24 mouse cellular contexts compared by ENCODE assay signal in the genomic region with DNA sequence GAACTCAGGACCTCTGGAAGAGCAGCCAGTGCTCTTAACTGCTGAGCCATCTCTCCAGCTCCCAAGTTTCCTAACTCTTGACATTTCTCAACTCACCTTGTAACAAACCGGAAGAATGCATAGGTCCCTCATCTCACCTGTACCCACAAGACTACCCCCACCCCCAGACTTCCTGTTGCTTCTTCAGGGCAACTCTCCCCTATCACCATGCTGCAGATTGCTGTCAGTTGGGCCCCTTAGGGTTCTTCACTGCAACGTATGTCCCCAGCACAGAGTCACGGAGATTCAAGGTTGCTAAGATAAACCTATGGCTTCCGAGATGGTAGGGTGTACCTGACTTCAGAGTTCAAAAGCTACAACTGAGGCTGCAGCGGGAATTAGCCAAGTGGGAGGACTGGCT.
DNase-seq lines count a peak whose midpoint lies in the region; ATAC-seq and TF ChIP-seq lines count a peak whose summit lies in the region.
"Had no signal": no experiment of that assay in that cellular context is flagged by ENCODE, and none has a peak within 500 bp of the region (broad histone marks: within the 10 kb centered on the region; RNA-seq: fewer than 3 reads in every experiment).

No protein-coding gene starts in this region.

- 58% methylated on average over 5 of the region's 5 CpGs for WGBS in liver, embryonic 11.5 days
- 59% methylated on average over 5 of the region's 5 CpGs for WGBS in liver, postnatal 0 days (ENCODE audit: insufficient replicate concordance)

- H3K4me3 ChIP-seq in liver, embryonic 11.5 days (ENCODE audit: low read depth, low read length): no peak overlapping the region
- H3K4me3 ChIP-seq in liver, postnatal 0 days (ENCODE audit: low read depth, low read length): no peak overlapping the region
- H3K4me3 ChIP-seq: forebrain, embryonic 10.5 days; heart, embryonic 12.5 days; kidney, embryonic 15.5 days; limb, embryonic 15.5 days; lung, embryonic 15.5 days; stomach, embryonic 15.5 days had no signal

- peak; percentile 42; the same call in 1 of the 2 replicates for ATAC-seq in liver, embryonic 11.5 days (replicated peaks; ENCODE audit: low FRiP score)
- ATAC-seq in liver, postnatal 0 days: no peak
- ATAC-seq in CD4-positive, CD25-positive, alpha-beta regulatory T cell, adult 4 months: peak; percentile 77
- ATAC-seq in inflammation-experienced regulatory T-cells, adult 6 months: peak; percentile 75
- ATAC-seq: forebrain, postnatal 0 days; intestine, embryonic 16.5 days; Patski had no signal

- H3K4me1 ChIP-seq in liver, embryonic 11.5 days (replicated peaks; ENCODE audit: control insufficient read depth, insufficient read depth, low read length): peaks cover 6% of the 10 kb centered on the region
- peaks cover 9% of the 10 kb centered on the region for H3K4me1 ChIP-seq in liver, postnatal 0 days (ENCODE audit: insufficient read depth)
- H3K4me1 ChIP-seq: lung, embryonic 15.5 days had no signal

- no peak overlapping the region for H3K9ac ChIP-seq in liver, embryonic 11.5 days (ENCODE audit: low read depth, low read length)
- no peak overlapping the region for H3K9ac ChIP-seq in liver, postnatal 0 days (replicated peaks)
- H3K9ac ChIP-seq: forebrain, postnatal 0 days; heart, embryonic 12.5 days; hindbrain, embryonic 14.5 days; kidney, embryonic 15.5 days; limb, embryonic 15.5 days; lung, embryonic 15.5 days; stomach, embryonic 15.5 days had no signal

- H3K9me3 ChIP-seq in liver, embryonic 11.5 days (ENCODE audit: control insufficient read depth, low read length): no peaks in the 10 kb centered on the region
- H3K9me3 ChIP-seq in liver, postnatal 0 days (ENCODE audit: low read length): no peaks in the 10 kb centered on the region
- H3K9me3 ChIP-seq: forebrain, embryonic 10.5 days; heart, embryonic 12.5 days; kidney, embryonic 15.5 days; limb, embryonic 15.5 days; lung, embryonic 15.5 days; stomach, embryonic 15.5 days had no signal

- TF ChIP-seq EP300 in liver, postnatal 0 days (IDR thresholded peaks at IDR 0.05; ENCODE audit: low read depth): no peak

- no peaks in the 10 kb centered on the region for H3K27me3 ChIP-seq in liver, embryonic 11.5 days (replicated peaks; ENCODE audit: control insufficient read depth, insufficient read depth, low read length)
- H3K27me3 ChIP-seq in liver, postnatal 0 days (ENCODE audit: insufficient read depth, low read length): no peaks in the 10 kb centered on the region
- H3K27me3 ChIP-seq: heart, embryonic 12.5 days; kidney, embryonic 15.5 days; limb, embryonic 15.5 days; lung, embryonic 15.5 days; Patski; stomach, embryonic 15.5 days had no signal

- no peak for TF ChIP-seq CTCF in liver, postnatal 0 days (IDR thresholded peaks at IDR 0.05; ENCODE audit: low read depth)

- no peak overlapping the region for H3K27ac ChIP-seq in liver, embryonic 11.5 days (ENCODE audit: low read depth, low read length)
- H3K27ac ChIP-seq in liver, postnatal 0 days (ENCODE audit: low read depth): no peak overlapping the region
- H3K27ac ChIP-seq: hindbrain, embryonic 14.5 days; kidney, embryonic 15.5 days; limb, embryonic 15.5 days; lung, embryonic 15.5 days; stomach, embryonic 15.5 days had no signal

- no peak overlapping the region for H3K4me2 ChIP-seq in liver, embryonic 11.5 days
- no peak overlapping the region for H3K4me2 ChIP-seq in liver, postnatal 0 days (ENCODE audit: low read depth, low read length)
- H3K4me2 ChIP-seq: heart, embryonic 12.5 days; hindbrain, embryonic 14.5 days; kidney, embryonic 15.5 days; limb, embryonic 15.5 days; lung, embryonic 15.5 days; midbrain, embryonic 11.5 days; stomach, embryonic 15.5 days had no signal

- DNase-seq in liver, embryonic 11.5 days (ENCODE audit: low spot score): no peak
- DNase-seq in liver, postnatal 0 days: no peak
- DNase-seq in thymus, postnatal 14 days: peak; percentile 61
- DNase-seq in B cell, adult 2 months: no peak
- no peak for DNase-seq in cerebellum, adult 11-12 months
- DNase-seq in layer of hippocampus, postnatal 25 days (ENCODE audit: extremely low spot score in 1 of 2, low spot score in 1 of 2): no peak
- DNase-seq: adrenal gland, postnatal 14 days; cerebellum, adult 18-20 months; forebrain, postnatal 0 days; heart, postnatal 14 days; kidney, postnatal 4 days; lung, postnatal 4 days had no signal

- no peaks in the 10 kb centered on the region for H3K36me3 ChIP-seq in liver, embryonic 11.5 days (ENCODE audit: control insufficient read depth, insufficient read depth, low read length)
- 0 out of 2 replicates have a peak, but pooled peaks cover 2% of the 10 kb centered on the region for H3K36me3 ChIP-seq in liver, postnatal 0 days (replicated peaks; ENCODE audit: insufficient read depth, low read length)
- H3K36me3 ChIP-seq: forebrain, embryonic 10.5 days; heart, embryonic 12.5 days; kidney, embryonic 15.5 days; lung, embryonic 15.5 days; stomach, embryonic 15.5 days had no signal
